Mouse (Mus musculus): ENCODE results near the gene Cdk10. TPM values are rescaled to one million over a fixed set of nuclear protein-coding genes. Genes with fewer than 3 reads are reported as not detected.
"Not testable (repeated sequence)": the region's sequence is repeated elsewhere in the genome, so short reads cannot be mapped to it uniquely, and the experiment has no call there.

Cdk10 gene
- 10 to 100 TPM; 17.5 to 24.2 TPM for total RNA-seq (2021)
- long read RNA-seq, experiment 1, transcript Cdk10-201 (13 exons, 1,642 nt), result major isoform, 10 of 14 reads
- long read RNA-seq, experiment 1, partial matches to known transcripts, result 2 of 14 reads
- long read RNA-seq, experiment 1, other reads (novel, unspliced or antisense), result 1 of 14 reads
- long read RNA-seq, experiment 2, transcript Cdk10-201 (13 exons, 1,642 nt), result major isoform, 7 of 10 reads
- long read RNA-seq, experiment 2, partial matches to known transcripts, result 1 of 10 reads
- long read RNA-seq, experiment 2, other reads (novel, unspliced or antisense), result 1 of 10 reads

DNA sequence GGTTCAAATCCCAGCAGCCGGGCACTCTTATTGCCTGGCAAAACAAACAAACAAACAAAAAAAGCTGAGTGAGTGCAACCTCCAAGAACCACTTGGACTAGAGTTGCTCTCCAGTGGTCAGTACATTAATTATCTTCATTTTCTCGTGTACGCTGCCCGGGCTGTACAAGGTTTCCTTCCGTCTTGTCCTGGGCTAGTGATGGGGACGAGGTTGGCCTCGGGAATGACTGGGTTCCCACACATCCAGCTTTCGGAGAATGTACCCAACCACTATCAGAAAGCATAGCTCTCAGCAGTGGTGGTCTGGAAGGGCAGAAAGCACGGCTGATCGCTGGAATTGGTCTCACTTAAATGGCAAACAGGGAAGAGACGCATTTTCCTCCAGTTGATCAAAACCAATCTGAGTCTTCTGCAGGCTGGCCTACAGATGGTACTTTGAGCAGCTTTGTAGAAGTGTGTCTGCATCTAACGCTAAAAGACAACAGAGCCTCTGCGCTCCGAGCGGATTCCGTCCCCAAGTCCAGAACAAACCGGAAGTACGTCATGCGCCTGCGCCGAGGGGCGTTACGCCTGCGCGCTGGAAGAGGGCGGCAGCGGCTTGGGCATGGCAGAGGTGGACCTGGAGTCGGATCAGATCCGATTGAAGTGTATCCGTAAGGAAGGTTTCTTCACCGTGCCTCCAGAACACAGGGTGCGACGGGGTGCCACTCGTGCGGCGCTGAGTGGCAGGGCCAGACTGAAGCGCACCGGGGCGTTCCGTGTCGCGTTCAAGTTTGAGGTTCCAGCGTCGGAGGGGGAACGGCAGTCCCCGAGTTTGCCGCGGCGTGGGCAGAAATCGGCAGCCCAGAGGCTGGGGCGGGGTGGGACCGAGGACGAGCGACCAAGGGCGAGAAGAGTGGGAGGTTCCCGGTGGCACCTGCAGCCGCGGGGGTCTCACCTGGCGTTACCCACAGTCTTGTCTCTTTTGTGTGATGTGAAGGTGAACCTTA lies at the start of gene Cdk10:
Gene Cdk10 (plus strand): TSS at position 565 of the 989 bp plus-strand sequence.
- DNase-seq, result peak; percentile 96 to 98

DNA sequence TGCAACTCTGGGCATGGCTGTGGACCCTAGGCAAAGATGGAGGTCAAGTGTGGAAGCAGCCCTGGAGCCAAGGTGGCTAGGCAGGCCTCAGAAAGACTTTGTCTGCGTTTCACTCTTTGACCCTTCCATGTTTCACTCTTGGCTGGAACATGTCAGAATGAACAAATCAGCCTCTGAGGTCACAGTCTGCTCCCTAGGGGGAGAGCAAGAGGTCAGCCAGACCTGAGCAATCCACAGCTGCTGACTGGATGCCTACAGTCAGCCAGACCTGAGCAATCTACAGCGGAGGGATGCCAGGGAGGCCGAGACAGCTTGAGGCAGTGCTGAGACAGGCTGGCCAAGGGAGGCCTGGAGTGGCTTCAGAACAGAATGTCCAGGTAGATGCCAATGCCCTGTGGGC lies 43.3 kb upstream of the Cdk10 start:
- peak; percentile 78 to 85 for DNase-seq

DNA sequence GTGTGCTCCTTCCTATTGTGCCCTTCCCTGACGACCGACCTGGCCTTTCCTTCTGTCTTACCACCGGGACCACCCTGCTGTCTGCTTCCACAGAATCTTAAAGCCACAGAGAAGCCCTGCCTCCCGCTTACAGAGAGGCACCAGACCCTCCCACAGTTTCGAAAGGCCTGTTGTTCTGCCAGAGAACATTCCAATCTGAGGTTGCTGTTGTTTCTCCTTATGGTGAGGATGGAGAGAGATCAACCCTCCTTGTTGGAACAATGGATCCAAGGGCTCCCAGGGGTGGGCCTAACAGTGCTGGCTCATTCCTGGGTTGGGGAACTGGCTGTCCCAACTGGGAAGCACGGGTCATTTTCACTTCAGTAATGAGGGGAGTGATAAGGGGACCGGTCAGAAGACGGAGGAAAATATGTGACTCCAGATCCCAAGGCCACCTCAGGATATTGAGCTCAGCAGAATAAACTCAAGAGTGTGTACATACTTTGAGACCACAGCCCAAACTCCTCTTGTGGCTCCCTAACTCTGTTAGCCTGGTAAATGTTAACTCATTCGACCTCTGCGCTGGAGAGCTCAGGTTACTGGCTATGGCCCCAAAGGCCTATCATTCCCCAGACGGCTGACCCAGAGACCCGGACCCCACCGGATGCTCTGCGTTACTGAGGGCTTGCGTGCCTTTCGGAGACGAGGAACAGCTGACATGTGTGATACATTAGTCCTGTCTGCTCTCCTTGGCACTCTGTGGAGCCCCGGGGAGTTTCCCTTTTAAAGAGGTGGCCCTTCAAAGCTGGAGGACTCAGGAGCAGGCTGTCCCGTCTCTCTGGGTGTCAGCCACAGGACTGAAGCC lies 38.9 kb upstream of the Cdk10 start, which contains the start of gene Dpep1:
Gene Dpep1 (plus strand): TSS at position 677 of the 844 bp plus-strand sequence.
- DNase-seq, result peak; percentile 82 to 89

DNA sequence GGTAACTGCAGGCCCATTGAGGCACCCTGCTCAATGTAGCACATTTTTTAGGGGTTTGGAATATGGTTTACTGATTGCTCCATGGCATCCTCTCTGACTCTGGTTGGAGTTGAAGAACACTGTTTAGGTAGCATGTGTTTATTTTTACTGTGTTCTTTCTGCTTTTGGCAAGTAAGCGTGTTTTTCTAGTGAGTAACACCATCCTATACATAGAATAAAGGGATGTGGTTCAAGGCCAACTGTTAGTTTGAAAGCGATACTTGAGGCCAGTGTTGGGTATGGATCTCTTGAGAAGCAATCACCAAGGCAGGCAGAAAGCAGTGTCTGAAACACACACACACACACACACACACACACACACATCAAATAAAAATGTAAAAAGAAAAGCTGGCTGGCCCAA lies 36.6 kb upstream of the Cdk10 start:
- no peak for DNase-seq

DNA sequence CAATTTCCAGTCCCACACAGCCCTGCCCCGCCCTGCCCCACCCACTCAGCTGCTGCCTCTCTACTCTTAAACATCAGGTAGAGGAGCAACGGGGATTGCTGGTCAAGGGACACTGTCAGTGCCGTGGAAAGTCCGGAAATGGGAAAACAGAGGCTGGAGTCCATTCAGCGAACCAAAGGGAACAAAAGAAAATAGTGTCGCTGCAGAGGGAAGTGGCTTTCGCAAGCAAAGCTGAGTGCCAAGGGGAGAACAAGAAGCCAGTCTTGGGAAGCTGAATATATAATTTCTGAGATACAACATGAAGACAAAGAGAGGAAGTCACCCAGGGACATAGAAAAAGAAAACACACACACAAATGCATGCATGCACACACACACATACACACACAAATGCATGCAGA lies 35.8 kb upstream of the Cdk10 start:
- DNase-seq, result peak in 1 of 2 experiments; percentile 35

DNA sequence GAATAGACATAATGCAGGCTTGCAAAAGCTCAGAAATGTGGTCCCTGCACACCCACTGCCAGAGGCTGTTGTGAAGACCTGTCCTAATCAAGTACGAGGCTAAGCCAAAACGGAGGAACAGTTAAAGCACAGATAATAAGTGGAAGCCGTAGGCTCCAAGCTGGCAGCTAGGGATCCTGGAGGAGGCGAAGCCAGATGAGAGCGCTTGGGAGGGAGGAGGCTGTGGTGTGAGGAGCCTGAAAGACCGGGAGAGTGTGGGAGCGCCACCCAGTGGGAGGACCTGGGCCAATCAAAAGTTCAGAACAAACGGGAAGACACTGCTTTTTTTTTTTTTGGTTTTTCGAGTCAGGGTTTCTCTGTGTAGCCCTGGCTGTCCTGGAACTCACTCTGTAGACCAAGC lies 34.0 kb upstream of the Cdk10 start:
- DNase-seq, result peak; percentile 75 to 89

DNA sequence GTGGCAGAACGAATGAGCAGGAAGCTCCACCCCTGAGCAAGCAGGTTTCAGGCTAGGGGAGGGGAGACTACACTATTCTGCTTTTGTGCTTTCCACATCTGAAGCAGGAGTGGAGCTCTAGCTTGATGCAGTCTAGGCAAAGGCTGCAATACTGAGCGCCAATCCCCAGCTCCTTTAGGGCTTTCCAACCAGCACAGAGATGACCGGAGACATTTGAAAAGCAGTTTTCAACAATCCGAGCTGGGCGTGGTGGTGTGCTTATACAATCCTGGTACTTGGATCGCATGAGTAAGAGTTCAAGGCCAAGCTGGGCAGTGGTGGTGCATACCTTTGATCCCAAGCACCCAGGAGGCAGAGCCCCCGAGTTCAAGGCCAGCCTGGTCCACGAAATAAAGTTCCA lies 32.7 kb upstream of the Cdk10 start:
- DNase-seq, result no peak

DNA sequence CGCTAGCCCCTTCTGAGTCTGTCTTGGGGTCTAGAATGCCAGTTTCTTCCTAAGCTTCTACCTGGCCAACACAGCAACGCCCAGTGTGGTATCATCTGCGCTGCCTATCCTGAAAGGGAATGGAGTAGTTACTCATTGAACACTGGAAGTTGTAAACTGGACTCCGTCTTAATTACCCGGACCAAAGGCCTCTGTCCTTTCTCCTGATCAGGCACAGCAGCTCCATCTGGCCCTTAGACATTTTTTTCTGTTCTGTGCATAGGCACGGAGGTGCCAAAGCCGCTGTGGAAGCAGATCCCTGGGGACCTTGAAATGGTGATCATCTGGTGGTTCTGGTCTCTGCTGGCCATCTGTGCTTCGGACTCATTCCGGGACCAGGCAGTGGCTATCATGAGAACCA lies 30.9 kb upstream of the Cdk10 start:
- DNase-seq, result no peak

DNA sequence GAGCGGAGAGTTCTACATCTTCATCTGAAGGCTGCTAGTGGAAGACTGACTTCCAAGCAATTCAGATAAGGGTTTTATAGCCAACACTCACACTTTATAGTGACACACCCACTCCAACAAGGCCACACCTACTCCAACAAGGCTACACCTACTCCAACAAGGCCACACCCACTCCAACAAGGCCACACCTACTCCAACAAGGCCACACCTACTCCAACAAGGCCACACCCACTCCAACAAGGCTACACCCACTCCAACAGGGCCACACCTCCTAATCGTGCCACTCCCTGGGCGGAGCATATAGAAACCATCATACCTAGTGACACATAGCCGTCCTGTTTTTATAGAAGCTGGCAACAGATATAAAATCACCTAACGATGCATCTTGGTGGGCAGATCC lies 27.6 kb upstream of the Cdk10 start:
- DNase-seq, result not testable (repeated sequence)

DNA sequence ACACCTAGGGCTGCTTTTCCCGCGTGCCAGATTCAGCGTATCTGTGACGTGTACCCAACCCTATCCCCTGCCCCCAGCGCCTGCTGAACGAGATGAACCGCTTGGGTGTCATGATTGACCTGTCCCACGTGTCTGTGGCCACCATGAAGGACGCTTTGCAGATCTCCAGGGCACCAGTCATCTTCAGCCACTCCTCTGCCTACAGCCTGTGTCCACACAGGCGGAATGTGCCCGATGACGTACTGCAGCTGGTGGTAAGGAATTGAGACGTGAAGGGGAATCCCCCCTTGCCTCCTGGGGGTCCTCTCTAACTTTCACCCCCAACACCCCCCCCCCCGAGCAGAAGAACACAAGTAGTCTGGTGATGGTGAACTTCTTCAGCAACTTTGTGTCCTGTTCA lies 24.8 kb upstream of the Cdk10 start:
- no peak for DNase-seq

DNA sequence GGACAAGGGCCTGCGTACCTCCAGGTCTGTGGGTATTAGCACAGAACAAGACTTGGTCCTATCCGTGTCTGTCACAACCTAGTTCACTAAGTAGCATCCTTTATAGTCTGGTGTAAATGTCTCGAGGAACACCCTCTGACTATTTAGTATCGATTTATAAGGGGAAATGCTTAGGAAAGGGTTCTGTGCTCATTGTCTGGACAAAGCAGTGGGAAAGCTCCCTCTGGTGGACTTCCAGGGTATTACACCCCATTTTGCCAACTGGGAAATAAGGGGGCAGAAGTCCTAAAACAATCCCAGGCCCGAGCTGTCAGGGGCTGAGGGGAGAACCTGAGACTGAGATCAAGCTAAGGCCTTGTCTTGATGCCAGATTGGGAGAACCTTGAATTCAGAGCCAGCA lies 22.4 kb upstream of the Cdk10 start:
- peak; percentile 51 to 87 for DNase-seq

DNA sequence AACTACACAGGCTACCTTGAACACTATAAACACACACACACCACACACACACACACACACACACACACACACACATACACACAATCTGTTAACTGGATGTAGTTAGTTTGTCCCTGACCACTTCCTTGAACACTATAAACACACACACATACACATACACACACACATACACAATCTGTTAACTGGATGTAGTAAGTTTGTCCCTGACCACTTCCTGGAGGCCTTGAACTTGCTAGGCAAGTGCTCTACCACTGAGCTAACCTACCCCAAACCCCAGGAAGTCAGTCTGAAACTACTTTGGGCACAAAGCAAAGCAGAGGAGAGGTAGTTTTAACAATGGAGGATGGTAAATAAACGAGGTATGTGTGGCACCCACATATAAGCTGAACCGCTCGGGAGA lies 21.1 kb upstream of the Cdk10 start:
- no peak for DNase-seq

DNA sequence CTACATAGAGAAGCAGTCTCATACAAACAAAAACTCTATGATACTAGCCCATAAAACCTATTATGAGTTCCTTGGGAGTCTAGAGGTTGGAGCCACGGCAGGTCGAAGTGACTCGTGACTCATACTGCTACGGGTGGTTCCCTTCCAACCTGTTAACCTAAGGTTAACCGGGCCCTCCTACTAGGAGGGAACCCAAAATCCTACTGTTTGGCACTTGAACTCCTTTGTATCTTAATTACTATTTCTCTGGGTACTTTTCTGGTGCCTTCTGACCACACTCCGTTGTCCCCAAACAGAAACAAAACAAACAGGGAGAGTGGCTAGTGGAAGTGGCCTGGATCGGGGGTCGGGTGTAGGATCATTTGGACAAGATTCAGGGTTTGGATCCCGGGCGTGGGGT lies 12.8 kb upstream of the Cdk10 start:
- no peak for DNase-seq

DNA sequence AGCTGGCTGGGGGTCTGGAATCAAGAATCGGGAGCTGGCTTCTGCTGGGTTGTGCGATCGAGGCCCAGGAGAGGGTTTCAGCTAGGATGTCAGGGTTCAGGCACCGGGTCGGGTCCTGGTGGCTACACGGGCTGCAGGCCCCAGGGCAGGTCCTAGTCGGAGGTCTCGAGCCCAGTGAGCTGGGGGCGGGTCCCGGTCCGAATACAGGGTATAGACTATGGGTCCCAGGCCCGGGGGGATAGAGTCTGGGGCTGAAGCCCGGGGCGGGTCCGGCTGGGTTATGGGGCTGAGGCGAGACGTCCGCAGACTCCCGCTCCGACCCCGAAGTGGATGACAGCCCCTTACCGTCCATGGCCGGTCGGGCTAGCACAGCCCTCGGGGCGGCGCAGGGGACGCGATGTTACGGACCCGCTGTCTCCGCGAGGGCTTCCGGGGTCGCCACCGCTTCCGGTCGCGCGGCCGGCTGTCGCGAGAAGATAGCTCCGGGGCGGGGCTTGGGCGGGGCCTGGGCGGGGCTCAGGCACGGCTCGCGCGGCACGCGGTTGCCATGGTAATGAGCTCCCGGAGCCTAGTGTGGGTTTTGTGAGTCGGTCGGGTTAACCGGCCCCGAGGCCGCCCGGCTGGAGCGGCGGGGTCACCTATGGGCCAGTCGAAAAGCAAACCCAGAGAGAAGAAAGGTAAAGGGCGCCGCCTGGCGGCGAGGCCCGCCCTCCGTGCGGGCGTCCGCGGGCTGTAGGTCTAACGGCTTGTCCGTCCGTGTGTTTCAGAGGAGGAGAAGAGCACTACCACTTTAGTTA lies 12.1 kb upstream of the Cdk10 start, which contains the start of the genes Chmp1a and Spata33:
Gene Chmp1a (minus strand): TSS at position 443 of the 797 bp plus-strand sequence.
Gene Spata33 (plus strand): TSS at position 512 of the 797 bp plus-strand sequence.
- DNase-seq, result peak; percentile 91

DNA sequence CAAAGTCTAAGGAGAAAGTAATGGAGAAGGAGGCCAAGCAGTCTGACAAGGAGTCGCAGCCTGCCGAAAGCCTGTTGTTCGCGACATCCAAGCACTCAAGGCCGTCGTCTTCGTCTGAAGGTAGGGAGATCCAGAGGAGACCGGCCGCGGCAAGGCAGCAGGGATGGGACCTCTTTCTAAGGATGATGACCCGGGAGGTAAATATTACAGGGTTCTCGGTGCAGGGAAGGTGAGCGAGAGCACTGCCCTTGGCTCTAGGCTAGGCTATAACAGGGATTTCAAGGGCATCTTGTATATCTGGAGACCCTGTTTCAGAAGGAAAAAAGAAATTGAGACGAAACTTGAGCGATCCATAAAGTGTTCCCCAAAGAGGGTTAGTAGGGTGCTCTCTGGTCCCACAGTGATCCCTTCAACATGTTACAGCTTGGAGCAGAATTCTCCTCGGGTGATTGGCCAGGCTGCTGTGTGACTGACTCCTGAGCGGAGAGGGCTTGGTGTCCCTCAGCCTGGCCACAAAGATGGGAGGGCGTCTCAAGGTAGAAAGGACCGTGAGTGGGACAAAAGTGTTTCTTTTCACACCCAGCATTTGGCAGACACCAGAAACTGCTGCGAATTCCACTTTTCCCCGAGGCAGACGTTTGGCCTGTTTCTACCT lies 11.4 kb upstream of the Cdk10 start:
- peak in 1 of 2 experiments; percentile 48 for DNase-seq

DNA sequence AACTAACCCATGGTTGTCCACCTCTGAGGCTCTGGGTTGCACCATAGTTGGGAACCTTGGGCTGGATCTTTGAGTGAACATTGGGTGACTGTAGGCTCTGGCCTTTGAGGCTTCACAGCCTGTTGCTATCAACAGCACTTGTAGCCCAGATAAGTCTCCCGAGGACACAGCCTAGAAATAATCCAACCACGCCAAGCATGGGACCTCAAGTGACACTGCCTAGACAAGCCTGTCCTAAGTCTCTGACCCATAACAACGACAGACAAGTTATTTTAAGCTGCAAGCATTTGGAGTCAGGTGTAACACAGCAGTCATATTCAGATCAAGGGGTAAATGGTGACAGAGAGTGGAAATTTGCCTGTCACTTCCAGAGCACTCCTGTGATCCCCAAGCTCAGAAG lies 9.2 kb upstream of the Cdk10 start:
- DNase-seq, result peak; percentile 55 to 84

DNA sequence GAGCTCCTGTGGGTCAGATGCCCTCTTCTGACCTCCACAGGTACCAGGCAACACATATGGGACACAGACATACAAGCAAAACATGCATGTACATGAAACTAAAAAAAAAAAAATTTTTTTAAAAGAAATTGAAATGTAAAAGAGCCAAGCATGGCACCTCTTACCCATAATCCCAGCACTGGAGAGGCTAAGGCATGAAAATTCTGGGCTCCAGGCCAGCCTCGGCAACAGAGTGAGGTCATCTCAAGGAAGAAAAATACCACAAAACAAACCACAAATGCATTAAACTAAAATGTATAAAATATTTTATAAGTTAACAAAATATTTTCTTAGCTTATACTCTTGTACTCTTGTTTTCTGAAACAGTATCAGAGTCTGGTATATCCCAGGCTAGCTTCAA lies 3.7 kb upstream of the Cdk10 start:
- DNase-seq, result no peak

DNA sequence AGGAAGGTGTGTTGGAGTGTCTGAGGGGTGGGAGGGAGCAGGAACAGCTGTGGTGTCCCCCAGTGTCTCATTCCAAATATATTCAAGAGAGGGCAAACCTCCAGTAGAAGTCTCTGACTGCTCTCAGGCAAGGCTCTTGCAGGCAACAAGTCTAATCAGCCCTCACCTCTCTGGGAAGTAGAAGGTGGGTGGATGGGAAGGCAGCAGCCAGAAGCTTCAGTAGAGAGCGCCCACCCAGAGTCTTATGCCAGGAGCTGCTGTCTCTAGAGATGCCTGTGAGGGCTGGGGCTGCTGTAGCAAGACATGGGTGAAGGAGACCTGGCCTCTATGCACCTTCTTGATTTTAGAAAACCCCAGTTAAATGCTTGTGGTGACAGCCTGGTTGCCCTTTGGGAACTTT lies 3.8 kb downstream of the Cdk10 start:
- no peak for DNase-seq

DNA sequence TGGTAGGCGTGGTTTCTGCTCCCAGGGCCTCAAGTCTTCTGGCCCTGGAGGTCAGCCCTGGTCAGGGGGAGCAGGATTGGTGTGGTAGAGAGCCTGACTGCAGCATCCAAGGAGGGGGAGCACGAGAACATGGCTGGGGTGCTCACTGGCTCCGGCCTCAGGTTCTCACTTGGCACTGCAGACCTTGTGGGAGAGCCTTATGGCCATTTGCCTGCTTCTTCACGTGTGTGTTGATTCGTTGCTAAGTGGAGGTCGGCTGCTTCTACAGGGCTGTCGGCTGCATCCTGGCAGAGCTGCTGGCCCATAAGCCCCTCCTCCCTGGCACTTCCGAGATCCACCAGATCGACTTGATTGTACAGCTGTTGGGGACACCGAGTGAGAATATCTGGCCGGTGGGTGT lies 5.7 kb downstream of the Cdk10 start:
- not testable (repeated sequence) for DNase-seq

DNA sequence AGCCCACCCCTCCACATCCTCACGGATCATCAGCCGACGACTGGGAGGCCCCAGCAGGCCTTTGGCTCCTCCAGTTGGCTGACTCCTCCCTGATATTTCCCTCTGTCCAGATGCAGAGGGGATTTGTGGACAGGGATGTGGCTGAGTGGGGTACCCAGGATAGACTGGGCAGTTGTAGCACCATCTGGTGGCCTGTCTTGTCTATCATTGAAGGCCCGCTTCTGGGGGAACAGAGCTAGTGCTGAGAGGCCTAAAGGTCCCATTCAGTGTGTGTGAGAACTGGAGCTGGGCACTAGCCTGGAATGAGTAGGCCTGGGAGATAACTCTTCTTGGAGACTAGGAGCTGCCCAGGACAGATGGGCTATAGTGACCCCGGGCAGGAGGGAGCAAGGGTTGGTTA lies 7.1 kb downstream of the Cdk10 start:
- DNase-seq, result peak in 1 of 2 experiments; percentile 28

DNA sequence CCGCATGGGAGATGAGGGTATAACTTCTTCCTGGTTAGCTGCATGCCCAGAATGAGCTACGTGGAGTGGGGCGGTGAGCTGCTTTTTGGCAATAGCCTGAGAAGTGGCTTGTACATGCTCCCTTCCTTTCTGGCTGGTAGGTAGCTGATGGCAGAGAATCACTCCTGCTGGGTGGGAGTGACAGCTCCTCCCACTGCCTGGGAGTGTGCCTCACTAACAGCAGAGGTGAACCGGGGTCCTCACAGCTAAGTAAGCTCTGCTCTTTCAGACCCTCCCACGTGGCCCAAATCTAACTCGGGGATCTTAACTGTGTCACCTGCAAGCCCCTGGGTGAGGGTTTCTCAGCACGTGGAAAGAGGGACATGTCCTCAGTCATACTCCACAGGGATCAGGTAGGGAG lies 7.9 kb downstream of the Cdk10 start:
- DNase-seq, result no peak
